Mouse (Mus musculus): ENCODE measurements at regions not wholly inside any gene's neighbourhood (a gene's known extent, or its start where the extent isn't known, plus 50 kb on each side); places are given as distances from the start of the nearest gene placed in this dataset.

- no peak for TF ChIP-seq CTCF (IDR thresholded peaks at IDR 0.05; ENCODE audit: low read depth, low read length)
- TF ChIP-seq GATA1 (IDR thresholded peaks at IDR 0.05; ENCODE audit: borderline replicate concordance, low read length) = no peak
- no peak for TF ChIP-seq POLR2AphosphoS5 (IDR thresholded peaks at IDR 0.05; ENCODE audit: insufficient replicate concordance, low read depth, low read length)
- no peak for TF ChIP-seq GATA2 (IDR thresholded peaks at IDR 0.05; ENCODE audit: borderline replicate concordance, low read depth, low read length)
- TF ChIP-seq TAL1 (conservative IDR thresholded peaks at IDR 0.05; ENCODE audit: low read depth, low read length) = no peak; the same call in 1 of the 2 replicates
Measured at GRCm38 (mm10) chrX:12479207-12479606, 108.4 kb upstream of the Atp6ap2 start.

Data from G1E (cell line).